Mouse (Mus musculus) olfactory bulb, adult 2 months (tissue): Measurements from ENCODE around the gene Slc35b2.

Source experiments
- CTCF ChIP-seq: fragments of 200-500 bp; IDR thresholded peaks from 2 replicates; pipeline ENCODE4 v1.5.1; 2012; ENCODE audit warnings: low read depth, mild to moderate bottlenecking, low read length, moderate library complexity; ENCODE audit not compliant: insufficient read depth
- POLR2A ChIP-seq: fragments of 200-500 bp; IDR thresholded peaks from 2 replicates; pipeline ENCODE4 v1.6.1; 2012; ENCODE audit warnings: mild to moderate bottlenecking, low read depth, low read length, moderate library complexity; ENCODE audit not compliant: insufficient read depth

DNA sequence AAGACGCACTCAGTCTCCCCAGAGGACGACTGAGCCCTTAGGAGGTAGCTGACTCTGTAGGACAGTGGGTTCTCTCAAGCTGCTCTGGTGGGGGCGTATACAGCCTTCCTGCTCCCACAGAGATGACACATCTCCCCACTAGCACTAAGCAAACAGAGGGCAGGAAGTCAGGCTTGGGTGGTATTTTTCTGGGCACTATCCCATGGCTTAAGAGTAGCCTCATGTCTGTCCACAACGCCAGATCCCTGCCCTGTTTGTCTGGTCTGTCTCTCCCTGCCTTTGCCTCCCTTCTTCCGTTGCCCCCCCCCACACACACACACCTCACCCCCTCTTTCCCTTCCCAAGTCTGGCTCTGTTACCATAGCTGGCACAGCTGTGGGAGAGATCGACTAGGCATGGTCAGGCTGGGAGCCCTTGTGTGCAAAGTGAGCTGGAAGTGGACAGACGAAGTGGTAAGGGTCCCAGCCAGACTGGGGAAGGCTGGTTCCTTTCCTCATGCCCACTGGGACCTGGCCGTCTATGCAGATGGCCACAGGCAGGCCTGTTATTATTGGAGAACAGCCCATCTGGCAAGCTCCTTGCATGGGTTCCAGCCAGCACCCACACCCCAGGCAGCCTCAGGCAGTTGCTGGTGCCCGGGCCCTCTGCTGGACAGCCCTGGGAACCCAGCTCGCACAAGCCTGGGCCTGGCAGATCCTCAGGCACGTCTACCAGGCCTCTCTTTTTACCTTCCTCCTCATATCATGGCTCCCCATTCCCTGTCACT lies 33.1 kb downstream of the Slc35b2 start:
- no peak for TF ChIP-seq POLR2A
- TF ChIP-seq CTCF, result peak; percentile 5; the same call in 1 of the 2 replicates
